Mouse (Mus musculus) MEL (cell line): ENCODE results near the gene Fbxo4. TPM values are rescaled to one million over a fixed set of nuclear protein-coding genes. Genes with fewer than 3 reads are reported as not detected.

ENCODE experiments used
- DNase-seq: peaks from one replicate; pipeline ENCODE4 v3.0.0; 2011; ENCODE audit warnings: low read depth, low spot score
- H3K27ac ChIP-seq: 2 replicates; pipeline ENCODE4 v1.5.1; 2012; ENCODE audit warnings: low read depth, mild to moderate bottlenecking, control low read depth, low read length, moderate library complexity; ENCODE audit not compliant: control insufficient read depth
- H3K27me3 ChIP-seq, 2 experiments: fragments of 150-350 bp in 1 of 2; sonication (generic) in 1 of 2; 2 replicates each; pipeline ENCODE4 v1.6.1; 2012; ENCODE audit warnings: low read length in 2 of 2, mild to moderate bottlenecking in 2 of 2, improper control_type of control experiment in 1 of 2, moderate library complexity in 1 of 2; ENCODE audit not compliant: insufficient read depth in 2 of 2, control insufficient read depth in 1 of 2
- H3K36me3 ChIP-seq, 2 experiments: 2 replicates each; pipeline ENCODE4 v1.6.1; 2012 to 2014; ENCODE audit warnings: low read length in 2 of 2, improper control_type of control experiment in 1 of 2, inconsistent platforms in 1 of 2, mild to moderate bottlenecking in 1 of 2; ENCODE audit not compliant: insufficient read depth in 2 of 2, control insufficient read depth in 1 of 2
- H3K4me1 ChIP-seq, 2 experiments: fragments of 150-350 bp in 1 of 2; sonication (generic) in 1 of 2; 2 replicates each; pipeline ENCODE4 v1.6.1; 2012; ENCODE audit warnings: low read length in 2 of 2, improper control_type of control experiment in 1 of 2, mild to moderate bottlenecking in 1 of 2; ENCODE audit not compliant: insufficient read depth in 2 of 2, control insufficient read depth in 1 of 2
- H3K4me3 ChIP-seq, 2 experiments: fragments of 150-350 bp in 1 of 2; sonication (generic) in 1 of 2; 2 replicates each; pipeline ENCODE4 v1.5.1; 2012; ENCODE audit warnings: low read depth in 2 of 2, low read length in 2 of 2, mild to moderate bottlenecking in 2 of 2, moderate library complexity in 2 of 2, control low read depth in 1 of 2, improper control_type of control experiment in 1 of 2; ENCODE audit not compliant: control insufficient read depth in 1 of 2, insufficient read depth in 1 of 2
- H3K79me2 ChIP-seq: 2 replicates; pipeline ENCODE4 v1.6.1; 2012; ENCODE audit warnings: mild to moderate bottlenecking, low read length, moderate library complexity; ENCODE audit not compliant: control insufficient read depth, poor library complexity, insufficient read depth
- H3K9ac ChIP-seq: 2 replicates; pipeline ENCODE4 v1.6.1; 2012; ENCODE audit warnings: low read depth, mild to moderate bottlenecking, control low read depth, low read length, moderate library complexity; ENCODE audit not compliant: control insufficient read depth, poor library complexity, severe bottlenecking
- H3K9me3 ChIP-seq: fragments of 150-350 bp; sonication (generic); replicated peaks from 2 replicates; pipeline ENCODE4 v1.6.1; 2012; ENCODE audit warnings: mild to moderate bottlenecking, low read length, improper control_type of control experiment, moderate library complexity; ENCODE audit not compliant: insufficient read depth
- BHLHE40 ChIP-seq: IDR thresholded peaks from 2 replicates; pipeline ENCODE4 v1.6.1; 2012; ENCODE audit warnings: low read depth, mild to moderate bottlenecking, inconsistent platforms, low read length, improper control_type of control experiment, borderline replicate concordance
- CHD1 ChIP-seq: IDR thresholded peaks from 2 replicates; pipeline ENCODE4 v1.6.1; 2012; ENCODE audit warnings: low read depth, mild to moderate bottlenecking, inconsistent platforms, low read length, improper control_type of control experiment
- CHD2 ChIP-seq: IDR thresholded peaks from 2 replicates; pipeline ENCODE4 v1.6.1; 2011; ENCODE audit warnings: low read length, improper control_type of control experiment
- ELF1 ChIP-seq: IDR thresholded peaks from 2 replicates; pipeline ENCODE4 v1.6.1; 2014; ENCODE audit warnings: low read depth, mild to moderate bottlenecking, inconsistent platforms, low read length, improper control_type of control experiment, moderate library complexity
- EP300 ChIP-seq, 2 experiments: IDR thresholded peaks; 2 replicates each; pipeline ENCODE4 v1.6.1; 2011; ENCODE audit warnings: improper control_type of control experiment in 2 of 2, low read length in 2 of 2, low read depth in 1 of 2, mild to moderate bottlenecking in 1 of 2
- ETS1 ChIP-seq: IDR thresholded peaks from 2 replicates; pipeline ENCODE4 v1.6.1; 2012; ENCODE audit warnings: low read depth, mild to moderate bottlenecking, inconsistent platforms, low read length, improper control_type of control experiment, moderate library complexity
- GABPA ChIP-seq: IDR thresholded peaks from 2 replicates; pipeline ENCODE4 v1.6.1; 2012; ENCODE audit warnings: low read depth, mild to moderate bottlenecking, inconsistent platforms, low read length, improper control_type of control experiment, moderate library complexity
- GATA1 ChIP-seq: IDR thresholded peaks from 2 replicates; pipeline ENCODE4 v1.6.1; 2011; ENCODE audit warnings: low read depth, low read length, improper control_type of control experiment
- HCFC1 ChIP-seq: IDR thresholded peaks from 2 replicates; pipeline ENCODE4 v1.6.1; 2012; ENCODE audit warnings: low read depth, mild to moderate bottlenecking, inconsistent platforms, low read length, improper control_type of control experiment, moderate library complexity
- MAFK ChIP-seq: IDR thresholded peaks from 2 replicates; pipeline ENCODE4 v1.6.1; 2011; ENCODE audit warnings: low read depth, mild to moderate bottlenecking, low read length, improper control_type of control experiment, borderline replicate concordance
- MAX ChIP-seq: IDR thresholded peaks from 2 replicates; pipeline ENCODE4 v1.6.1; 2011; ENCODE audit warnings: low read length, improper control_type of control experiment
- MEF2A ChIP-seq: IDR thresholded peaks from 2 replicates; pipeline ENCODE4 v1.6.1; 2014; ENCODE audit warnings: low read depth, mild to moderate bottlenecking, inconsistent platforms, low read length, improper control_type of control experiment; ENCODE audit not compliant: poor library complexity, insufficient replicate concordance, severe bottlenecking; ENCODE audit errors: extremely low read depth
- MYC ChIP-seq: IDR thresholded peaks from 2 replicates; pipeline ENCODE4 v1.6.1; 2011; ENCODE audit warnings: low read depth, mild to moderate bottlenecking, low read length, improper control_type of control experiment, moderate library complexity
- NELFE ChIP-seq: IDR thresholded peaks from 2 replicates; pipeline ENCODE4 v1.6.1; 2011; ENCODE audit warnings: low read depth, low read length, improper control_type of control experiment
- POLR2A ChIP-seq, 2 experiments: IDR thresholded peaks; 2 replicates each; pipeline ENCODE4 v1.6.1; 2011 to 2012; ENCODE audit warnings: low read length in 2 of 2, mild to moderate bottlenecking in 2 of 2, control low read depth in 1 of 2, improper control_type of control experiment in 1 of 2, low read depth in 1 of 2, moderate library complexity in 1 of 2; ENCODE audit not compliant: control insufficient read depth in 1 of 2, insufficient read depth in 1 of 2, poor library complexity in 1 of 2
- POLR2AphosphoS2 ChIP-seq: IDR thresholded peaks from 2 replicates; pipeline ENCODE4 v1.6.1; 2011; ENCODE audit warnings: low read length, improper control_type of control experiment
- POLR2AphosphoS5 ChIP-seq: IDR thresholded peaks from 2 replicates; pipeline ENCODE4 v1.6.1; 2012; ENCODE audit warnings: low read depth, borderline replicate concordance, mild to moderate bottlenecking, inconsistent platforms, low read length, moderate library complexity, mixed read lengths
- TBP ChIP-seq: IDR thresholded peaks from 2 replicates; pipeline ENCODE4 v1.8.0; 2011; ENCODE audit warnings: low read depth, low read length, improper control_type of control experiment
- TCF12 ChIP-seq: IDR thresholded peaks from 2 replicates; pipeline ENCODE4 v1.6.1; 2014; ENCODE audit warnings: low read depth, mild to moderate bottlenecking, inconsistent platforms, low read length, improper control_type of control experiment, moderate library complexity
- UBTF ChIP-seq: IDR thresholded peaks from 2 replicates; pipeline ENCODE4 v1.6.1; 2012; ENCODE audit warnings: low read depth, mild to moderate bottlenecking, inconsistent platforms, low read length, improper control_type of control experiment, moderate library complexity, borderline replicate concordance; ENCODE audit not compliant: insufficient read depth
- USF1 ChIP-seq: IDR thresholded peaks from 2 replicates; pipeline ENCODE4 v1.6.1; 2014; ENCODE audit warnings: low read depth, mild to moderate bottlenecking, inconsistent platforms, low read length, improper control_type of control experiment, moderate library complexity
- USF2 ChIP-seq, 2 experiments: IDR thresholded peaks; 2 replicates each; pipeline ENCODE4 v1.6.1; 2011 to 2012; ENCODE audit warnings: improper control_type of control experiment in 2 of 2, low read length in 2 of 2, borderline replicate concordance in 1 of 2, inconsistent platforms in 1 of 2, low read depth in 1 of 2, mild to moderate bottlenecking in 1 of 2; ENCODE audit not compliant: insufficient read depth in 1 of 2
- ZC3H11A ChIP-seq: IDR thresholded peaks from 2 replicates; pipeline ENCODE4 v1.6.1; 2012; ENCODE audit warnings: low read depth, mild to moderate bottlenecking, inconsistent platforms, low read length, improper control_type of control experiment
- ZKSCAN1 ChIP-seq: IDR thresholded peaks from 2 replicates; pipeline ENCODE4 v1.6.1; 2012; ENCODE audit warnings: low read depth, mild to moderate bottlenecking, inconsistent platforms, low read length, improper control_type of control experiment, moderate library complexity
- polyA plus RNA-seq, 2 experiments: library from polyadenylated mRNA; stranded (reverse) in 1 of 2; unstranded in 1 of 2; fragments of >175 nt in 1 of 2; fragments of >200 nt in 1 of 2; gene quantifications; 2 replicates each; pipeline versions ENCODE4 v1.2.1 to v1.2.4; 2012; ENCODE audit warnings: low replicate concordance in 2 of 2, low read depth in 1 of 2; ENCODE audit not compliant: insufficient read length in 2 of 2, insufficient read depth in 1 of 2, missing spikeins in 1 of 2
- total RNA-seq: library from RNA; depleted of rRNA; stranded (reverse); fragments of 300-350 nt; gene quantifications from 2 replicates; pipeline ENCODE4 v1.2.3, GENCODE M21; 2012

Fbxo4 gene
- total and polyA plus RNA-seq, 3 experiments: 7.4 to 8.0 TPM; not detected in 1

DNA sequence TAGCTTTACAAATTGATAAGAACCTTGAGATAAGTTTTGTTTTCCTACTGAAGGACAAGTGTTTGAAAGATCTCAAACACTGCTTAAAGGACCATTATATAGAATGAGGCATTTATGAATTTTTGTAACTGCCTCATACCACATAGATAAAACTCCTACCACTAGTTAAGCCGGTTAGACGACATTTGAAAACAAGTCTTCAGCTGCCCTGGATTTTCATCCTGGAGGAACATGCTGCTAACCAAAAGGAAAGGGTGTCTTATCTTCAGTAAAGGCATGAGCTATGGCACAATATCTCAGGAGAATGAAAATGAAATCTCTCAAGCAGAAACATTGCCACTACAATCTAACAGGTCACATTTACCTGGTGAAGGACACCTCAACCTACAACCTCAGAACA lies 44.4 kb upstream of the Fbxo4 start:
- H3K4me1 ChIP-seq: peaks cover 0 to 12% of the 10 kb centered on the region in 2 experiments; a peak in 2 of 4 replicates
- peaks cover 18% of the 10 kb centered on the region for H3K79me2 ChIP-seq
- H3K4me3 ChIP-seq: no peak overlapping the region
- no peaks in the 10 kb centered on the region for H3K9me3 ChIP-seq
- no peak for DNase-seq
- H3K27ac ChIP-seq: no peak overlapping the region
- no peak overlapping the region for H3K9ac ChIP-seq
- TF ChIP-seq TCF12: no peak
- no peak for TF ChIP-seq ELF1
- no peak for TF ChIP-seq MAFK
- no peak for TF ChIP-seq MEF2A
- no peak for TF ChIP-seq POLR2AphosphoS5
- TF ChIP-seq ZC3H11A: no peak
- TF ChIP-seq POLR2AphosphoS2: no peak
- TF ChIP-seq GATA1: no peak
- TF ChIP-seq HCFC1: no peak
- no peak for TF ChIP-seq NELFE
- no peak for TF ChIP-seq ETS1
- TF ChIP-seq TBP: no peak
- no peak for TF ChIP-seq CHD1
- TF ChIP-seq CHD2: no peak
- no peak for TF ChIP-seq ZKSCAN1
- no peak for TF ChIP-seq EP300 (IDR thresholded peaks at IDR 0.05; ENCODE audit: low read depth in 1 of 2, low read length in 2 of 2)
- no peak for TF ChIP-seq USF2 (IDR thresholded peaks at IDR 0.05; ENCODE audit: borderline replicate concordance in 1 of 2, insufficient read depth in 1 of 2, low read depth in 1 of 2, low read length in 2 of 2)
- no peak for TF ChIP-seq GABPA
- H3K27me3 ChIP-seq: no peaks in the 10 kb centered on the region
- H3K36me3 ChIP-seq: peaks cover 0 to 4% of the 10 kb centered on the region in 2 experiments; a peak in 1 of 4 replicates

- no peaks in the 10 kb centered on the region for H3K36me3 ChIP-seq
- no peak overlapping the region for H3K4me3 ChIP-seq
- no peaks in the 10 kb centered on the region for H3K9me3 ChIP-seq
- DNase-seq: no peak
- no peak overlapping the region for H3K9ac ChIP-seq
- no peaks in the 10 kb centered on the region for H3K79me2 ChIP-seq
- no peaks in the 10 kb centered on the region; a peak in 1 of 4 replicates for H3K4me1 ChIP-seq
- TF ChIP-seq MYC (no peak), MAX (no peak), USF1 (no peak), POLR2A (IDR thresholded peaks at IDR 0.05; ENCODE audit: control insufficient read depth in 1 of 2, insufficient read depth in 1 of 2, low read depth in 1 of 2, low read length in 2 of 2, poor library complexity in 1 of 2) (no peak), UBTF (no peak), BHLHE40 (no peak)
- H3K27ac ChIP-seq: no peak overlapping the region
- no peaks in the 10 kb centered on the region for H3K27me3 ChIP-seq
Measured at GRCm38 (mm10) chr15:4020711-4021110, 41.3 kb upstream of the Fbxo4 start.
